Mouse (Mus musculus) heart, embryonic 16.5 days (tissue): ENCODE results near the gene Mylk. TPM values are rescaled to one million over a fixed set of nuclear protein-coding genes. Genes with fewer than 3 reads are reported as not detected.

Experiments used
- ATAC-seq: fragments of 200-750 bp; cut with Nextera tagmentation; replicated peaks from 2 replicates; pipeline ENCODE4 v1.8.0; 2017; ENCODE audit warnings: moderate number of reproducible peaks; ENCODE audit not compliant: insufficient read depth, low FRiP score; ENCODE audit errors: extremely low read depth
- H3K27ac ChIP-seq: fragments of 300-500 bp; sonication (generic); 2 replicates; pipeline ENCODE4 v1.5.1; 2014; ENCODE audit warnings: mild to moderate bottlenecking, low read length, control low read depth, moderate library complexity
- H3K27me3 ChIP-seq: fragments of 300-500 bp; sonication (generic); 2 replicates; pipeline ENCODE4 v1.6.1; 2014; ENCODE audit warnings: low read length, mixed read lengths; ENCODE audit not compliant: control insufficient read depth, insufficient read depth
- H3K36me3 ChIP-seq: fragments of 300-500 bp; sonication (generic); 2 replicates; pipeline ENCODE4 v1.6.1; 2014; ENCODE audit not compliant: control insufficient read depth, insufficient read depth
- H3K4me1 ChIP-seq: fragments of 300-500 bp; sonication (generic); 2 replicates; pipeline ENCODE4 v1.6.1; 2014; ENCODE audit warnings: low read length, mixed read lengths; ENCODE audit not compliant: control insufficient read depth, insufficient read depth
- H3K4me2 ChIP-seq: fragments of 300-500 bp; sonication (generic); 2 replicates; pipeline ENCODE4 v1.6.1; 2014; ENCODE audit warnings: low read depth, mild to moderate bottlenecking, control low read depth, low read length
- H3K4me3 ChIP-seq: fragments of 300-500 bp; sonication (generic); 2 replicates; pipeline ENCODE4 v1.5.1; 2014; ENCODE audit warnings: mild to moderate bottlenecking, control low read depth, low read length
- H3K9ac ChIP-seq: fragments of 300-500 bp; sonication (generic); 2 replicates; pipeline ENCODE4 v1.6.1; 2014; ENCODE audit warnings: low read length, control low read depth
- H3K9me3 ChIP-seq: fragments of 300-500 bp; sonication (generic); replicated peaks from 2 replicates; pipeline ENCODE4 v1.6.1; 2016; ENCODE audit warnings: low read length; ENCODE audit not compliant: control insufficient read depth
- WGBS: fragments of 180-500 bp; shearing (Covaris S2); extraction: QIAGEN DNeasy Blood & Tissue Kit; methylation state at CpG from one replicate; pipeline ENCODE4 v1.1.7; 2014; 5-methylcytosine and 5-hydroxymethylcytosine counted together
- polyA plus RNA-seq: library from polyadenylated mRNA; unstranded; fragments of >200 nt; fragmentation: Nextera tagmentation; extraction: Ambion mirVana; gene quantifications from 2 replicates; pipeline ENCODE4 v1.2.1, GENCODE M21; 2015

Gene Mylk
- polyA plus RNA-seq, 1 experiment from 2014 or later = 14.2 TPM

- peaks cover 6% of the 10 kb centered on the region for H3K36me3 ChIP-seq
- ATAC-seq = no peak
These were observed 301.2 kb downstream of the Mylk start for GRCm38 (mm10) chr16:35046081-35046775.

GRCm38 (mm10) chr16:35047272-35047969 is 302.4 kb downstream of the Mylk start:
- 86% methylated on average over 6 of the region's 6 CpGs for WGBS

More at GRCm38 (mm10) chr16:35046081-35046775, 301.2 kb downstream of the Mylk start:
- Histone ChIP-seq H3K27ac (no peak overlapping the region), H3K4me2 (no peak overlapping the region), H3K9ac (no peak overlapping the region), H3K27me3 (no peaks in the 10 kb centered on the region), H3K4me1 (peaks cover 8% of the 10 kb centered on the region), H3K4me3 (no peak overlapping the region), H3K9me3 (no peaks in the 10 kb centered on the region)
- 76% methylated on average over 6 of the region's 6 CpGs for WGBS

DNA sequence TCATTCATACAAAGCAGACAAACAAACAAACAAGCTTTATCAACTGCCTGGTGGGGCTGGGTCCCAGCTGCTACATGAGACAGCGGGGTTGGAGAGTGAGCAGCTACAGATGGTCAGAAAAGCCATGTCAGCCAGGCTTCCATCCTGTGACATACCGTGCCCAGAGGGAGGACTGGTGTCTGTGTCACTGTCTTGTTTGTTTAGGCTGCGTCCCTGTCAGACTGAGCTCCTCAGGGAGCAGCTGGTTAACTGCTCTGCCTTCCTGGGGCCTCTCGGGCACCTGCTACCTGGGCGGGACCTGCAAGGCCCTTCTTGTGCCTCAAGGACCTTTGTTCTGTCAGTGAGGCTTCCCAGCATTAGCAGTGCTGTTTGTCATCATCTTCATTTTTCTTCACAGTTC is 306.1 kb downstream of the Mylk start:
- H3K4me1 ChIP-seq = peaks cover 8% of the 10 kb centered on the region
- no peak overlapping the region for H3K4me2 ChIP-seq
- WGBS = 63% methylated on average over 5 of the region's 5 CpGs
- no peak overlapping the region for H3K4me3 ChIP-seq
- H3K36me3 ChIP-seq = no peaks in the 10 kb centered on the region
- no peaks in the 10 kb centered on the region for H3K27me3 ChIP-seq
- no peak overlapping the region for H3K27ac ChIP-seq
- ATAC-seq = no peak
- H3K9ac ChIP-seq = no peak overlapping the region
- no peaks in the 10 kb centered on the region for H3K9me3 ChIP-seq

More at GRCm38 (mm10) chr16:35047272-35047969, 302.4 kb downstream of the Mylk start:
- no peak overlapping the region for H3K4me3 ChIP-seq
- no peak overlapping the region for H3K4me2 ChIP-seq
- H3K4me1 ChIP-seq = peaks cover 8% of the 10 kb centered on the region
- H3K27me3 ChIP-seq = no peaks in the 10 kb centered on the region
- ATAC-seq = no peak
- no peak overlapping the region for H3K27ac ChIP-seq
- no peak overlapping the region for H3K9ac ChIP-seq
- no peaks in the 10 kb centered on the region for H3K9me3 ChIP-seq
- H3K36me3 ChIP-seq = peaks cover 4% of the 10 kb centered on the region

Other genes starting within 250 kb of the Mylk start
- 30.2 and 32.4 TPM in 2 replicates for gene Kalrn, start 171.7 kb upstream of the Mylk start, polyA plus RNA-seq
- gene Ropn1, start 95.3 kb upstream of the Mylk start, polyA plus RNA-seq = 0.29 and 0.33 TPM in 2 replicates
- gene Ccdc14, start 54.6 kb upstream of the Mylk start, polyA plus RNA-seq = 4.1 and 4.9 TPM in 2 replicates